Mouse (Mus musculus): ENCODE results near the gene Hsd17b11. TPM values are rescaled to one million over a fixed set of nuclear protein-coding genes. Genes with fewer than 3 reads are reported as not detected.
"Not testable (repeated sequence)": the region's sequence is repeated elsewhere in the genome, so short reads cannot be mapped to it uniquely, and the experiment has no call there.

Gene Hsd17b11
- polyA plus RNA-seq, 1 experiment from 2014 or later = 2.6 TPM

GRCm38 (mm10) chr5:103971051-103971450, 50.7 kb downstream of the Hsd17b11 start:
- H3K27ac ChIP-seq (replicated peaks) = no peak overlapping the region

DNA sequence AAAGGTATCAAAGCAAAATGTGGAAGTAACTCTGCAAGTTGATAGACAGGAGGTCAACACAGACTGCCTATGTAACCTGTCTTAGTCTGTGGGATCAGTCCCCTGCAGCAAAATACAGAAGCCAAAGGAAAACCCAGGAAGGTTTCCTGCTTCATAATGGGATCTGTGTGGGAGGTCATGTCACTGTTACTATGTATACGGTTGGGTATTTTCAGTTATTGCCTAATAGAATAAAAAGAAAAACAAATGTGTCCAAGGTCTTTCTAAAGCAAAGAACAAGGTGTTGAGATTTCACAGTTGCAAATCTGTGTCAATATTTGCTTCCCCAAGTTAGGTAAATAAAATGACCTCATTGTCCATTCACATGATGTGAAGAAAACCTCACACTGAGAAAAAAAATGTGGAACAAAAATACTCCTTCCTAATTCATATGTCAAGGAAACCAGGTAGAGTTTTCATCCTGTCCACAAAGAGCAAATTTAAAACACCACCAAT, 58.7 kb downstream of the Hsd17b11 start:
- 68% methylated on average over 1 of the region's 1 CpGs for WGBS
- no peak overlapping the region for H3K4me3 ChIP-seq
- no peak overlapping the region for H3K27ac ChIP-seq (replicated peaks)
- H3K27me3 ChIP-seq (replicated peaks; ENCODE audit: low read depth, poor library complexity, severe bottlenecking) = no peaks in the 10 kb centered on the region
- no peak for DNase-seq (ENCODE audit: low spot score)
- H3K36me3 ChIP-seq (replicated peaks) = no peaks in the 10 kb centered on the region
- H3K9me3 ChIP-seq = no peaks in the 10 kb centered on the region
- no peaks in the 10 kb centered on the region for H3K4me1 ChIP-seq

More at GRCm38 (mm10) chr5:103971051-103971450, 50.7 kb downstream of the Hsd17b11 start:
- Histone ChIP-seq H3K36me3 (replicated peaks) (no peaks in the 10 kb centered on the region), H3K4me1 (0 out of 2 replicates have a peak, but pooled peaks cover 2% of the 10 kb centered on the region), H3K9me3 (no peaks in the 10 kb centered on the region), H3K27me3 (replicated peaks; ENCODE audit: low read depth, poor library complexity, severe bottlenecking) (no peaks in the 10 kb centered on the region), H3K4me3 (no peak overlapping the region)
- no peak for DNase-seq (ENCODE audit: low spot score)
- WGBS = 75% methylated on average over 5 of the region's 5 CpGs

- Histone ChIP-seq H3K27ac (replicated peaks) (no peak overlapping the region), H3K36me3 (replicated peaks) (no peaks in the 10 kb centered on the region), H3K4me3 (no peak overlapping the region), H3K4me1 (no peaks in the 10 kb centered on the region), H3K9me3 (no peaks in the 10 kb centered on the region), H3K27me3 (replicated peaks; ENCODE audit: low read depth, poor library complexity, severe bottlenecking) (no peaks in the 10 kb centered on the region)
- no peak for DNase-seq (ENCODE audit: low spot score)
- 84% methylated on average over 5 of the region's 5 CpGs for WGBS
Measured at GRCm38 (mm10) chr5:103954638-103955037, 67.1 kb downstream of the Hsd17b11 start.

- Histone ChIP-seq H3K9me3 (no peaks in the 10 kb centered on the region), H3K27ac (replicated peaks) (no peak overlapping the region), H3K36me3 (replicated peaks) (no peaks in the 10 kb centered on the region), H3K4me1 (no peaks in the 10 kb centered on the region), H3K4me3 (no peak overlapping the region), H3K27me3 (replicated peaks; ENCODE audit: low read depth, poor library complexity, severe bottlenecking) (no peaks in the 10 kb centered on the region)
- 89% methylated on average over 10 of the region's 10 CpGs for WGBS
- DNase-seq (ENCODE audit: low spot score) = no peak
Measured at GRCm38 (mm10) chr5:103953135-103954083, 68.3 kb downstream of the Hsd17b11 start.

GRCm38 (mm10) chr5:103950138-103950537, 71.6 kb downstream of the Hsd17b11 start:
- H3K27ac ChIP-seq (replicated peaks); H3K27me3 ChIP-seq (replicated peaks; ENCODE audit: low read depth, poor library complexity, severe bottlenecking); H3K4me1 ChIP-seq; DNase-seq (ENCODE audit: low spot score); H3K4me3 ChIP-seq; H3K9me3 ChIP-seq; H3K36me3 ChIP-seq (replicated peaks): not testable (repeated sequence)
- 94% methylated on average over 15 of the region's 15 CpGs for WGBS

GRCm38 (mm10) chr5:103943183-103943582, 78.5 kb downstream of the Hsd17b11 start:
- 65% methylated on average over 6 of the region's 6 CpGs for WGBS

DNA sequence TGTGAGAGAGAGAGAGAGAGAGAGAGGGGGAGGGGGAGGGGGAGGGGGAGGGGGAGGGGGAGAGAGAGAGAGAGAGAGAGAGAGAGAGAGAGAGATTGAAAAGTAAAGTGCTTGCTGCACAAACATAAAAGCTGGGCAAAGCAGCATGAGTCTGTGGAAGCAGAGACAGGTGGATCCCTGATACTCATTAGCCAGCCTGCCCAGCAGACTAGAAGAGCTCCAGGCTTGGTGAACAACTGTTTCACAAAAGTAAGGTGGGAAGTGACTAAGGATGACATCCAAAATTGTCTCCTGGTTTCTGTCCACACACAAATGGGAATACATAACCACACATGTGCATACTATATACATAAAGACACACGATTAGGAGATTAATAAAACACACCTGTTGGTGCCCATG, 81.9 kb downstream of the Hsd17b11 start:
- no peaks in the 10 kb centered on the region for H3K27me3 ChIP-seq (replicated peaks; ENCODE audit: low read depth, poor library complexity, severe bottlenecking)
- H3K36me3 ChIP-seq (replicated peaks) = no peaks in the 10 kb centered on the region
- DNase-seq (ENCODE audit: low spot score) = no peak
- H3K4me3 ChIP-seq = no peak overlapping the region
- H3K27ac ChIP-seq (replicated peaks) = no peak overlapping the region
- no peaks in the 10 kb centered on the region for H3K9me3 ChIP-seq
- peaks cover 48% of the 10 kb centered on the region for H3K4me1 ChIP-seq
- WGBS = 88% methylated on average over 1 of the region's 1 CpGs

More at GRCm38 (mm10) chr5:103943183-103943582, 78.5 kb downstream of the Hsd17b11 start:
- DNase-seq (ENCODE audit: low spot score) = no peak
- no peaks in the 10 kb centered on the region for H3K9me3 ChIP-seq
- H3K27me3 ChIP-seq (replicated peaks; ENCODE audit: low read depth, poor library complexity, severe bottlenecking) = no peaks in the 10 kb centered on the region
- H3K4me1 ChIP-seq = peaks cover 39% of the 10 kb centered on the region
- no peak overlapping the region for H3K4me3 ChIP-seq
- H3K36me3 ChIP-seq (replicated peaks) = no peaks in the 10 kb centered on the region
- no peak overlapping the region for H3K27ac ChIP-seq (replicated peaks)

Small RNA genes within 50 kb of the gene (microRNA-seq; reads per million reads assigned to microRNA genes)
- gene Mir5619 = 1.5 reads per million

Other genes with a start within 250 kb of the Hsd17b11 start
- 11.9 and 12.1 TPM in 2 replicates for gene Klhl8, start 110.7 kb downstream of the Hsd17b11 start, polyA plus RNA-seq (2016; fragmentation: Nextera tagmentation; extraction: Ambion mirVana)
- not detected in 2 replicates for gene Hsd17b13, start 44.5 kb downstream of the Hsd17b11 start, polyA plus RNA-seq (2016; fragmentation: Nextera tagmentation; extraction: Ambion mirVana)
- gene Nudt9, start 24.4 kb upstream of the Hsd17b11 start, polyA plus RNA-seq (2016; fragmentation: Nextera tagmentation; extraction: Ambion mirVana) = 63.1 and 65.1 TPM in 2 replicates
- gene Gm17660, start 55.7 kb upstream of the Hsd17b11 start, polyA plus RNA-seq (2016; fragmentation: Nextera tagmentation; extraction: Ambion mirVana) = not detected in 2 replicates
- gene Sparcl1, start 91.8 kb upstream of the Hsd17b11 start, polyA plus RNA-seq (2016; fragmentation: Nextera tagmentation; extraction: Ambion mirVana) = 26.5 and 28.3 TPM in 2 replicates
- gene Dspp, start 148.8 kb upstream of the Hsd17b11 start, polyA plus RNA-seq (2016; fragmentation: Nextera tagmentation; extraction: Ambion mirVana) = not detected in 2 replicates
- 0.06 and 0.09 TPM in 2 replicates for gene Dmp1, start 180.7 kb upstream of the Hsd17b11 start, polyA plus RNA-seq (2016; fragmentation: Nextera tagmentation; extraction: Ambion mirVana)

All from embryonic facial prominence, embryonic 10.5 days (tissue).